Mouse (Mus musculus) stomach, embryonic 15.5 days (tissue): Measurements from ENCODE around the gene Smurf2. TPM values are rescaled to one million over a fixed set of nuclear protein-coding genes. Genes with fewer than 3 reads are reported as not detected.

Experiments
- ATAC-seq: fragments of 200-750 bp; cut with Nextera tagmentation; 2 replicates; pipeline ENCODE4 v1.8.0; 2017; ENCODE audit warnings: low read depth, moderate number of reproducible peaks, moderate TSS enrichment; ENCODE audit not compliant: insufficient read depth, low FRiP score
- H3K27ac ChIP-seq: fragments of 300-500 bp; sonication (generic); 2 replicates; pipeline ENCODE4 v1.5.1; 2015; ENCODE audit warnings: mild to moderate bottlenecking, inconsistent platforms
- H3K27me3 ChIP-seq: fragments of 300-500 bp; sonication (generic); replicated peaks from 2 replicates; pipeline ENCODE4 v1.6.1; 2015; ENCODE audit warnings: inconsistent platforms
- H3K36me3 ChIP-seq: fragments of 300-500 bp; sonication (generic); 2 replicates; pipeline ENCODE4 v1.6.1; 2015; ENCODE audit warnings: inconsistent platforms
- H3K4me1 ChIP-seq: fragments of 300-500 bp; sonication (generic); 2 replicates; pipeline ENCODE4 v1.6.1; 2015; ENCODE audit warnings: inconsistent platforms
- H3K4me2 ChIP-seq: fragments of 300-500 bp; sonication (generic); 2 replicates; pipeline ENCODE4 v1.6.1; 2015; ENCODE audit warnings: mild to moderate bottlenecking, inconsistent platforms
- H3K4me3 ChIP-seq: fragments of 300-500 bp; sonication (generic); replicated peaks from 2 replicates; pipeline ENCODE4 v1.5.1; 2015; ENCODE audit warnings: inconsistent platforms
- H3K9ac ChIP-seq: fragments of 300-500 bp; sonication (generic); 2 replicates; pipeline ENCODE4 v1.6.1; 2015; ENCODE audit warnings: inconsistent platforms
- H3K9me3 ChIP-seq: fragments of 300-500 bp; sonication (generic); 2 replicates; pipeline ENCODE4 v1.6.1; 2016; ENCODE audit warnings: inconsistent platforms
- WGBS: fragments of 180-500 bp; shearing (Covaris S2); methylation state at CpG from one replicate; pipeline ENCODE4 v1.1.7; 2015; 5-methylcytosine and 5-hydroxymethylcytosine counted together
- polyA plus RNA-seq: library from polyadenylated mRNA; unstranded; fragments of >200 nt; fragmentation: Nextera tagmentation; extraction: Ambion mirVana; gene quantifications from 2 replicates; pipeline ENCODE4 v1.2.1, GENCODE M21; 2015

Gene Smurf2
- polyA plus RNA-seq, 1 experiment from 2014 or later = 13.2 TPM

GRCm38 (mm10) chr11:106780590-106781220 is 139.8 kb downstream of the Smurf2 start:
- H3K9ac ChIP-seq = no peak overlapping the region
- H3K27me3 ChIP-seq = no peaks in the 10 kb centered on the region
- H3K9me3 ChIP-seq = no peaks in the 10 kb centered on the region
- no peak overlapping the region for H3K4me3 ChIP-seq
- H3K4me2 ChIP-seq = no peak overlapping the region
- peaks cover 32% of the 10 kb centered on the region for H3K36me3 ChIP-seq
- 73% methylated on average over 6 of the region's 6 CpGs for WGBS
- no peak overlapping the region for H3K27ac ChIP-seq
- no peak for ATAC-seq
- H3K4me1 ChIP-seq = peaks cover 14% of the 10 kb centered on the region; the same call in 1 of the 2 replicates

GRCm38 (mm10) chr11:106780089-106780425 is 140.5 kb downstream of the Smurf2 start:
- Histone ChIP-seq H3K9ac (no peak overlapping the region), H3K4me3 (no peak overlapping the region), H3K9me3 (no peaks in the 10 kb centered on the region), H3K4me2 (peak overlapping the region; percentile 74; the same call in 1 of the 2 replicates), H3K4me1 (peaks cover 10% of the 10 kb centered on the region; the same call in 1 of the 2 replicates), H3K27ac (peak overlapping the region; percentile 97), H3K36me3 (peaks cover 34% of the 10 kb centered on the region), H3K27me3 (no peaks in the 10 kb centered on the region)
- 63% methylated on average over 4 of the region's 4 CpGs for WGBS
- no peak for ATAC-seq

GRCm38 (mm10) chr11:106779388-106780088 is 141.0 kb downstream of the Smurf2 start, which contains the start of gene Polg2:
Polg2 (minus strand) TSS chr11:106779537.
- Histone ChIP-seq H3K36me3 (peaks cover 37% of the 10 kb centered on the region), H3K9ac (peak within 1 kb of the TSS; percentile 86), H3K4me1 (peaks cover 10% of the 10 kb centered on the region; the same call in 1 of the 2 replicates), H3K9me3 (no peaks in the 10 kb centered on the region), H3K4me3 (peak within 1 kb of the TSS; percentile 76), H3K4me2 (peak within 1 kb of the TSS; percentile 74), H3K27ac (peak within 1 kb of the TSS; percentile 97), H3K27me3 (no peaks in the 10 kb centered on the region)
- peak; percentile 99 for ATAC-seq
- WGBS = 1% methylated on average over 30 of the region's 30 CpGs

GRCm38 (mm10) chr11:106778589-106779387 is 141.7 kb downstream of the Smurf2 start:
- WGBS = 1% methylated on average over 39 of the region's 39 CpGs
- peaks cover 38% of the 10 kb centered on the region for H3K36me3 ChIP-seq

GRCm38 (mm10) chr11:106778132-106778531 is 142.4 kb downstream of the Smurf2 start:
- no peaks in the 10 kb centered on the region for H3K27me3 ChIP-seq
- H3K9me3 ChIP-seq = no peaks in the 10 kb centered on the region
- ATAC-seq = no peak
- H3K4me2 ChIP-seq = peak overlapping the region; percentile 74
- H3K27ac ChIP-seq = no peak overlapping the region
- no peak overlapping the region for H3K9ac ChIP-seq
- H3K4me3 ChIP-seq = peak overlapping the region; percentile 76; the same call in 1 of the 2 replicates
- H3K36me3 ChIP-seq = peaks cover 35% of the 10 kb centered on the region
- 0 out of 2 replicates have a peak, but pooled peaks cover 10% of the 10 kb centered on the region for H3K4me1 ChIP-seq
- 85% methylated on average over 7 of the region's 7 CpGs for WGBS

More at GRCm38 (mm10) chr11:106778589-106779387, 141.7 kb downstream of the Smurf2 start:
- Histone ChIP-seq H3K27ac (peak overlapping the region; percentile 97), H3K27me3 (no peaks in the 10 kb centered on the region), H3K4me2 (peak overlapping the region; percentile 74), H3K4me3 (peak overlapping the region; percentile 76), H3K9ac (peak overlapping the region; percentile 86), H3K4me1 (peaks cover 10% of the 10 kb centered on the region; the same call in 1 of the 2 replicates), H3K9me3 (no peaks in the 10 kb centered on the region)
- ATAC-seq = peak; percentile 78; the same call in 1 of the 2 replicates

GRCm38 (mm10) chr11:106777395-106777794 is 143.1 kb downstream of the Smurf2 start:
- no peaks in the 10 kb centered on the region for H3K9me3 ChIP-seq
- H3K27me3 ChIP-seq = no peaks in the 10 kb centered on the region
- H3K4me3 ChIP-seq = no peak overlapping the region
- no peak overlapping the region for H3K4me2 ChIP-seq
- ATAC-seq = no peak
- no peak overlapping the region for H3K27ac ChIP-seq
- WGBS = 81% methylated on average over 3 of the region's 3 CpGs
- peaks cover 28% of the 10 kb centered on the region for H3K36me3 ChIP-seq
- no peak overlapping the region for H3K9ac ChIP-seq
- H3K4me1 ChIP-seq = 0 out of 2 replicates have a peak, but pooled peaks cover 7% of the 10 kb centered on the region

GRCm38 (mm10) chr11:106776960-106777359 is 143.6 kb downstream of the Smurf2 start:
- Histone ChIP-seq H3K4me2 (no peak overlapping the region), H3K4me1 (0 out of 2 replicates have a peak, but pooled peaks cover 7% of the 10 kb centered on the region), H3K4me3 (no peak overlapping the region), H3K9ac (no peak overlapping the region), H3K27me3 (no peaks in the 10 kb centered on the region), H3K27ac (no peak overlapping the region), H3K36me3 (peaks cover 29% of the 10 kb centered on the region), H3K9me3 (no peaks in the 10 kb centered on the region)
- no peak for ATAC-seq
- 87% methylated on average over 4 of the region's 4 CpGs for WGBS

- Histone ChIP-seq H3K36me3 (peaks cover 46% of the 10 kb centered on the region), H3K27ac (no peak overlapping the region), H3K9ac (no peak overlapping the region), H3K9me3 (no peaks in the 10 kb centered on the region), H3K4me1 (0 out of 2 replicates have a peak, but pooled peaks cover 7% of the 10 kb centered on the region), H3K27me3 (no peaks in the 10 kb centered on the region), H3K4me3 (no peak overlapping the region), H3K4me2 (no peak overlapping the region)
- WGBS = 92% methylated on average over 9 of the region's 9 CpGs
- no peak for ATAC-seq
Observed at GRCm38 (mm10) chr11:106773061-106773460, 147.5 kb downstream of the Smurf2 start.

GRCm38 (mm10) chr11:106770195-106770974 is 150.1 kb downstream of the Smurf2 start:
- H3K36me3 ChIP-seq = peaks cover 57% of the 10 kb centered on the region
- WGBS = 92% methylated on average over 9 of the region's 9 CpGs
- H3K27ac ChIP-seq = no peak overlapping the region
- no peak overlapping the region for H3K4me2 ChIP-seq
- H3K9me3 ChIP-seq = no peaks in the 10 kb centered on the region
- no peak overlapping the region for H3K4me3 ChIP-seq
- H3K9ac ChIP-seq = no peak overlapping the region
- ATAC-seq = no peak
- no peaks in the 10 kb centered on the region for H3K4me1 ChIP-seq
- H3K27me3 ChIP-seq = no peaks in the 10 kb centered on the region
